Mouse (Mus musculus): ENCODE data around the gene Maoa. TPM values are rescaled to one million over a fixed set of nuclear protein-coding genes. Genes with fewer than 3 reads are reported as not detected.

Gene Maoa
- polyA plus RNA-seq (2012; rRNA removed) = 5.9 and 21.9 TPM in 2 replicates

DNA sequence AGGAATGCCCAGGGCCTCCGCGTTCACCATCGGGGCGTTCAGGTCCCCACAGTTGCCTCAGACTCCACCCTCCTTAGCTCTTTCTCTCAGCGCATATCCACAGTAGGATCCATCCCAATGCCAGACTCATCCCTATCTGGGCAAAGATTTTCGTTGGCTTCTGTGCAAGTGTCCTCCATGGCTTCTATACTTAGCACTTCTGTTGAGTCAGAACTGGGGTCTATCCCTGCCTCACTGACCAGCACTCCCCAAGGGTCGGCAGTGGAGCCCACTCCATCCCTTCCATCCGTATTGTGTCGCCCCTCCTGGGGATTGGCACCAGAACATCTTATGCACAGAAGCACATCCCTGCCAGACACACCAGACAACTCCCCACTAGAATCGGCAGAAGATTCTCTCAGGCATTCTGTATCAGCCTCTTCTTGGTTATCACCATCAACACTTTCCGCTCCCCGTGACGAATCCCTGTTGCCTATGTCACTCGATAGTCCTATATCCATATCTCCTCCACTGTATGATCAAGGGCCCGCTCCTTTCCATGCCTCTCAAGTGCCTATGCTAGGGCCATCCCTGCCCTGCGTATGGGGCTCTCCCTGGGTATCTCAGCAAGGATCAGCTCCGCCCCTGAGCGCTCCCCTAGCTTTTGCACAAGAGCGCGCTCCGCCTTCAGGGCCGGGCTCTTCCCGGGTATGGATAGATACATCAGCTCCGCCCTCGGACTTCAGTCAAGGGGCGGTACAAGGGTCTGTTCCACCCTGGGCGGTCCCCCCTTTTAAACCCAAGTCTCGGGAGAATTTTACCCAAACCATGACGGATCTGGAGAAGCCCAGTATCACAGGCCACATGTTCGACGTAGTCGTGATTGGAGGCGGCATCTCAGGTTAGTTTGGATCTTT lies at the start of gene Maoa:
Gene Maoa, plus strand, starts transcription at position 665 of the 896 bp plus-strand sequence.
- Histone ChIP-seq H3K36me3 (ENCODE audit: control insufficient read depth, insufficient read depth, low read length) (no peaks in the 10 kb centered on the region), H3K4me1 (ENCODE audit: control insufficient read depth, insufficient read depth, insufficient read length, low read length) (no peaks in the 10 kb centered on the region), H3K27ac (ENCODE audit: insufficient read depth, low read depth, low read length) (peak within 1 kb of the TSS; percentile 66), H3K27me3 (ENCODE audit: control insufficient read depth, insufficient read depth, low read length) (no peaks in the 10 kb centered on the region), H3K4me3 (ENCODE audit: low read depth, low read length) (peak within 1 kb of the TSS; percentile 83)
- WGBS = 12% methylated on average over 33 of the region's 33 CpGs
- TF ChIP-seq POLR2A (IDR thresholded peaks at IDR 0.05; ENCODE audit: low read depth, low read length) (0 out of 2 replicates have a peak, but pooled peaks have one; percentile 49), CTCF (IDR thresholded peaks at IDR 0.05; ENCODE audit: extremely low read depth, insufficient read length, insufficient replicate concordance, low read depth, low read length) (no peak)

DNA sequence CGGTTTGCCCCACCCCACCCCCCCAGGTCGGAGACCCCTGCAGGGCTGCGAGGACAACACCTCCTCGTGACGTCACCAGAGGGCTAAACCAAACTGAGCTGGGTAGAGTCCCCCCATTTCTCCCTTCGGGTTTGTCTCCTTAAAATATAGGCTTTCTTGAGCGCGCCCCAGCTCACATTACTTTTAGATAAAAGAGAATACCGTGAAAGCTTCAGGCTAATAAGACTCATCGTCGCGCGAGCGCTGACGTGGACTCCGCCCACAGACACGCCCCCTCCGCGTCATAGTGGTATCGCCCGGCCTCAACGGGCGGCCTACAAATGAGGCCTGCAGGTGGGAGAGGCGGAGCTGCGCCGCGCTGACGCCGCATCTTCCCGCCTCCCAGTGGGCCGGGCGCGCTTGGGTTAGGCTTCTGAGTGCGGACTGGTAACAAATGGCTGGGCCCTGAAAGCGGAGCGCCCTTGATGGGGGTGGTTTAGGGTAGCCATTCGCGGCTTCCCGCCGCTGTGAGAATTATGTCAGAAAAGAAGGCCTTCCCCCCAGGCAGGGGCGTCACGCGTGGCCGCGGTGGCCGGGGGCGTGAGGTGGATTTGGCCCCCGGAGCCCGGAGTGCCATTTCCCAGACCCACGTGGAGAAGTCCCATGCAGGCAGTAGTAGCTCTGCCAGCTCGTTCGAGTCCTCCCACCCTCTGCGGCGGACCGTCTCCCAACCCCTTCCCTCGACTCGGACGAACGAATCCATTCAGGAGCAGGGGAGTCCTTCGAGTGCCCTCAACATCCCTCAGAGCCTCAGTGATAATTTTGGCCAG lies 1.1 kb upstream of the Maoa start:
- WGBS = 12% methylated on average over 57 of the region's 60 CpGs
- Histone ChIP-seq H3K27me3 (ENCODE audit: control insufficient read depth, insufficient read depth, low read length) (no peaks in the 10 kb centered on the region), H3K4me1 (ENCODE audit: control insufficient read depth, insufficient read depth, insufficient read length, low read length) (no peaks in the 10 kb centered on the region), H3K4me3 (ENCODE audit: low read depth, low read length) (peak overlapping the region; percentile 83), H3K27ac (ENCODE audit: insufficient read depth, low read depth, low read length) (peak overlapping the region; percentile 44), H3K36me3 (ENCODE audit: control insufficient read depth, insufficient read depth, low read length) (no peaks in the 10 kb centered on the region)
- no peak for TF ChIP-seq CTCF (IDR thresholded peaks at IDR 0.05; ENCODE audit: extremely low read depth, insufficient read length, insufficient replicate concordance, low read depth, low read length)
- TF ChIP-seq POLR2A (IDR thresholded peaks at IDR 0.05; ENCODE audit: low read depth, low read length) = no peak; the same call in 1 of the 2 replicates

- Histone ChIP-seq H3K36me3 (ENCODE audit: control insufficient read depth, insufficient read depth, low read length) (peaks cover 5% of the 10 kb centered on the region; the same call in 1 of the 2 replicates), H3K4me1 (ENCODE audit: control insufficient read depth, insufficient read depth, insufficient read length, low read length) (no peaks in the 10 kb centered on the region), H3K27me3 (ENCODE audit: control insufficient read depth, insufficient read depth, low read length) (no peaks in the 10 kb centered on the region), H3K27ac (ENCODE audit: insufficient read depth, low read depth, low read length) (no peak overlapping the region), H3K4me3 (ENCODE audit: low read depth, low read length) (no peak overlapping the region)
- 68% methylated on average over 2 of the region's 2 CpGs for WGBS
- TF ChIP-seq CTCF (IDR thresholded peaks at IDR 0.05; ENCODE audit: extremely low read depth, insufficient read length, insufficient replicate concordance, low read depth, low read length) (no peak), POLR2A (IDR thresholded peaks at IDR 0.05; ENCODE audit: low read depth, low read length) (no peak)
These were observed 37.0 kb downstream of the Maoa start for GRCm38 (mm10) chrX:16656511-16656910.

- Histone ChIP-seq H3K36me3 (ENCODE audit: control insufficient read depth, insufficient read depth, low read length) (no peaks in the 10 kb centered on the region), H3K27me3 (ENCODE audit: control insufficient read depth, insufficient read depth, low read length) (no peaks in the 10 kb centered on the region), H3K4me1 (ENCODE audit: control insufficient read depth, insufficient read depth, insufficient read length, low read length) (no peaks in the 10 kb centered on the region), H3K4me3 (ENCODE audit: low read depth, low read length) (no peak overlapping the region), H3K27ac (ENCODE audit: insufficient read depth, low read depth, low read length) (no peak overlapping the region)
- TF ChIP-seq CTCF (IDR thresholded peaks at IDR 0.05; ENCODE audit: extremely low read depth, insufficient read length, insufficient replicate concordance, low read depth, low read length) (no peak), POLR2A (IDR thresholded peaks at IDR 0.05; ENCODE audit: low read depth, low read length) (no peak)
- WGBS = 90% methylated on average over 1 of the region's 1 CpGs
These were observed 86.6 kb downstream of the Maoa start for GRCm38 (mm10) chrX:16706094-16706493.

- 64% methylated on average over 1 of the region's 1 CpGs for WGBS
These were observed 94.5 kb downstream of the Maoa start for GRCm38 (mm10) chrX:16714033-16714432.

More at GRCm38 (mm10) chrX:16714033-16714432, 94.5 kb downstream of the Maoa start:
- Histone ChIP-seq H3K4me3 (ENCODE audit: low read depth, low read length) (no peak overlapping the region), H3K27me3 (ENCODE audit: control insufficient read depth, insufficient read depth, low read length) (no peaks in the 10 kb centered on the region), H3K36me3 (ENCODE audit: control insufficient read depth, insufficient read depth, low read length) (no peaks in the 10 kb centered on the region), H3K4me1 (ENCODE audit: control insufficient read depth, insufficient read depth, insufficient read length, low read length) (no peaks in the 10 kb centered on the region), H3K27ac (ENCODE audit: insufficient read depth, low read depth, low read length) (no peak overlapping the region)
- TF ChIP-seq CTCF (IDR thresholded peaks at IDR 0.05; ENCODE audit: extremely low read depth, insufficient read length, insufficient replicate concordance, low read depth, low read length) (no peak), POLR2A (IDR thresholded peaks at IDR 0.05; ENCODE audit: low read depth, low read length) (no peak)

Other genes starting within 250 kb of the Maoa start
- gene Cypt1, start 96.8 kb upstream of the Maoa start, polyA plus RNA-seq (2012; rRNA removed) = not detected in 2 replicates
- 2.5 and 22.2 TPM in 2 replicates for gene Maob, start 197.7 kb downstream of the Maoa start, polyA plus RNA-seq (2012; rRNA removed)

Data from small intestine, adult 2 months (tissue).